Mouse (Mus musculus) intestine, postnatal 0 days (tissue): ENCODE measurements around the gene Tns4. TPM values are rescaled to one million over a fixed set of nuclear protein-coding genes. Genes with fewer than 3 reads are reported as not detected.

ENCODE experiments used
- ATAC-seq: fragments of 200-750 bp; cut with Nextera tagmentation; 2 replicates; pipeline ENCODE4 v1.8.0; 2017; ENCODE audit warnings: mild to moderate bottlenecking, moderate TSS enrichment, moderate library complexity
- H3K27ac ChIP-seq: fragments of 300-500 bp; sonication (generic); 2 replicates; pipeline ENCODE4 v1.5.1; 2014; ENCODE audit warnings: mild to moderate bottlenecking, low read depth, low read length, moderate library complexity
- H3K27me3 ChIP-seq: fragments of 300-500 bp; sonication (generic); replicated peaks from 2 replicates; pipeline ENCODE4 v1.6.1; 2014; ENCODE audit warnings: low read length, mixed read lengths; ENCODE audit not compliant: control insufficient read depth, insufficient read depth
- H3K36me3 ChIP-seq: fragments of 300-500 bp; sonication (generic); 2 replicates; pipeline ENCODE4 v1.6.1; 2014; ENCODE audit warnings: mild to moderate bottlenecking, moderate library complexity; ENCODE audit not compliant: control insufficient read depth, insufficient read depth
- H3K4me1 ChIP-seq: fragments of 300-500 bp; sonication (generic); replicated peaks from 2 replicates; pipeline ENCODE4 v1.6.1; 2014; ENCODE audit warnings: antibody characterized with exemption, low read length, mixed read lengths; ENCODE audit not compliant: control insufficient read depth, insufficient read depth
- H3K4me2 ChIP-seq: fragments of 300-500 bp; sonication (generic); replicated peaks from 2 replicates; pipeline ENCODE4 v1.6.1; 2014; ENCODE audit warnings: low read depth, mild to moderate bottlenecking, moderate library complexity
- H3K4me3 ChIP-seq: fragments of 300-500 bp; sonication (generic); 2 replicates; pipeline ENCODE4 v1.5.1; 2014; ENCODE audit warnings: low read depth, low read length
- H3K9ac ChIP-seq: fragments of 300-500 bp; sonication (generic); 2 replicates; pipeline ENCODE4 v1.6.1; 2014; ENCODE audit warnings: mild to moderate bottlenecking, low read depth, low read length
- H3K9me3 ChIP-seq: fragments of 300-500 bp; sonication (generic); 2 replicates; pipeline ENCODE4 v1.6.1; 2016; ENCODE audit warnings: mixed run types; ENCODE audit not compliant: control insufficient read depth
- CTCF ChIP-seq: sonication (generic); IDR thresholded peaks from 2 replicates; pipeline ENCODE4 v1.5.1; 2016; ENCODE audit warnings: low read depth, mild to moderate bottlenecking, control low read depth, antibody characterized with exemption, moderate library complexity
- WGBS: fragments of 180-500 bp; shearing (Covaris S2); extraction: QIAGEN DNeasy Blood & Tissue Kit; methylation state at CpG from one replicate; pipeline ENCODE4 v1.1.7; 2014; 5-methylcytosine and 5-hydroxymethylcytosine counted together
- polyA plus RNA-seq: library from polyadenylated mRNA; unstranded; fragments of >200 nt; fragmentation: Nextera tagmentation; extraction: Ambion mirVana; gene quantifications from 2 replicates; pipeline ENCODE4 v1.2.1, GENCODE M21; 2015

Tns4 gene
- polyA plus RNA-seq, 1 experiment from 2014 or later = 0.53 TPM

DNA sequence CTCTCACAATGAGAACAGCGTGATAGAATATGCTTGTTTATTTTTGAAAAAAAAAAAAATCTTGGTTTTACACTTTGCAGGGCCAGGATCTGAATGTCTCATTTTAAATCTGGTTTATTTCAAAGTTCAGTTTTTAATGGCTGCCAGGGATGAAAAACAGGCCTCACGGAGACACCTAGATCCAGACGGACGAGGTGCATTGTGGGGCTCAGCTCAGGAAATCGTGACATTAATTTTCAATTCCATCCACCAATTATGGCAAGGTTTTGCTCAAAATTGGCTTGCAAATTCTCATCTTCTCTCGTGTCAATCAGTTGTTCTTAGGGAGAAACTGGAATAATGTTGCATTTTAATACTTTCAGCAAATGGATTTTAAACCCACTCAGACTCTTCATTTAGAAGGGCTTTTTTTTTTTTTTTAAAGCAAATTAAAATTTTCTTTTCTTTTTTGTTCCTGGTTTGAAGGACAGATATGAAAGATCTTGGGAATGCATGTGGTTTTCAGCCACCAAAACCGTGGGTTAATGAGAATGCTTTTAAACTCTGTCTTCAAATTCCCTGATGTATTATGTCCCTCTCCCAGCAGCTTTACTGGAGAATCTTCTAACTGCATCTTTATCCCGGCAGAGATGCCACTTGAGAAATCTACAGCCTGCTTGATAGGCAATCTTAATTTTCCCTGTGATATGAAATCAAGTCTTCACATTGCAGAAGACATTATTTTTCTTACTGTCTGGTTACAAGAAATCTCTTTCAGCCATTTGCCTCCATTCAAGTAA lies 8.1 kb upstream of the Tns4 start:
- H3K36me3 ChIP-seq = no peaks in the 10 kb centered on the region
- no peak overlapping the region for H3K9ac ChIP-seq
- no peaks in the 10 kb centered on the region for H3K4me1 ChIP-seq
- H3K9me3 ChIP-seq = no peaks in the 10 kb centered on the region
- no peaks in the 10 kb centered on the region for H3K27me3 ChIP-seq
- no peak for ATAC-seq
- no peak overlapping the region for H3K27ac ChIP-seq
- WGBS = 71% methylated on average over 8 of the region's 8 CpGs
- no peak for TF ChIP-seq CTCF
- H3K4me2 ChIP-seq = no peak overlapping the region
- no peak overlapping the region for H3K4me3 ChIP-seq

DNA sequence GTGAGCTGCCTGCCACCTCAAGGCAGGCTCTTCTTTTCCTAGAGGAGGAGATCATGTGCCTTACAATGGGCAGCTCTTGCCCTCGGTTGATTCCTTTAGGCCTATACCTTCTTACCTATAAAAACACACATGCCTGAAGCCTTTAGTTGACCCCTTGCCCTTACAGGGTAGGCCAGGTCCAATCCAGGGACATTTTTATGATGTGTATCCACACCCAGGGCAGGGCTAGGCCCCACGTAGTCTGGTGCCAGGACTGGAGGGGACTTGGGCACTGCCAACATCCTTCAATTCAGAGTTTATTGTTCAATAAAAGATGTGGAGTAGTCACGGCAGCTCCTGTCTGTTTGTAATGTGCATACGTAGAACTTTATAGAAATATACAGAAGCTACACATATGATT lies 7.3 kb upstream of the Tns4 start:
- no peak for TF ChIP-seq CTCF
- no peak overlapping the region for H3K4me3 ChIP-seq
- no peaks in the 10 kb centered on the region for H3K9me3 ChIP-seq
- H3K27ac ChIP-seq = no peak overlapping the region
- no peak overlapping the region for H3K4me2 ChIP-seq
- no peaks in the 10 kb centered on the region for H3K27me3 ChIP-seq
- 42% methylated on average over 4 of the region's 4 CpGs for WGBS
- H3K36me3 ChIP-seq = no peaks in the 10 kb centered on the region
- ATAC-seq = peak; percentile 59
- H3K9ac ChIP-seq = no peak overlapping the region
- H3K4me1 ChIP-seq = no peaks in the 10 kb centered on the region

DNA sequence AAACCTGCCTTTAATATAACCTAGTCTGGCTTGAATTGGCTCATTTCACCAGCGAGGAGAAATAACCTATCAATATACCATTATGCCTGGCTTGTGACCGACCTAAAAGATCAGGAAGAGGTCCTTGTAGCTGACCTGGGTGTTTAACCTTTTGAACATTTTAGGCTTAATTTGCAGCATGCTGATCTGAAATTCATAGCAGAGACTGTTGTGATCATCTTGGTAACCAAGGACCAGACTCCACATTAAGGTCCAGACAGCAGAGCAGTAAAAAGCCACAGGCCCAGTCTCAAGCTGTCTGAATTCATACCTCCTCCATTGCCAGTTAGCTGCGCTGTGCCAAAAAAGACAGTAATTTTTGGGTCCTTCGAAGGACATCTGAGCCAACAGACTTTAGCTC lies 6.7 kb upstream of the Tns4 start:
- H3K27me3 ChIP-seq = no peaks in the 10 kb centered on the region
- ATAC-seq = no peak
- no peak overlapping the region for H3K4me3 ChIP-seq
- no peak overlapping the region for H3K9ac ChIP-seq
- no peak overlapping the region for H3K27ac ChIP-seq
- no peaks in the 10 kb centered on the region for H3K4me1 ChIP-seq
- no peak for TF ChIP-seq CTCF
- no peaks in the 10 kb centered on the region for H3K36me3 ChIP-seq
- no peaks in the 10 kb centered on the region for H3K9me3 ChIP-seq
- whole genome bisulfite sequencing = 77% methylated on average over 4 of the region's 4 CpGs
- H3K4me2 ChIP-seq = no peak overlapping the region

DNA sequence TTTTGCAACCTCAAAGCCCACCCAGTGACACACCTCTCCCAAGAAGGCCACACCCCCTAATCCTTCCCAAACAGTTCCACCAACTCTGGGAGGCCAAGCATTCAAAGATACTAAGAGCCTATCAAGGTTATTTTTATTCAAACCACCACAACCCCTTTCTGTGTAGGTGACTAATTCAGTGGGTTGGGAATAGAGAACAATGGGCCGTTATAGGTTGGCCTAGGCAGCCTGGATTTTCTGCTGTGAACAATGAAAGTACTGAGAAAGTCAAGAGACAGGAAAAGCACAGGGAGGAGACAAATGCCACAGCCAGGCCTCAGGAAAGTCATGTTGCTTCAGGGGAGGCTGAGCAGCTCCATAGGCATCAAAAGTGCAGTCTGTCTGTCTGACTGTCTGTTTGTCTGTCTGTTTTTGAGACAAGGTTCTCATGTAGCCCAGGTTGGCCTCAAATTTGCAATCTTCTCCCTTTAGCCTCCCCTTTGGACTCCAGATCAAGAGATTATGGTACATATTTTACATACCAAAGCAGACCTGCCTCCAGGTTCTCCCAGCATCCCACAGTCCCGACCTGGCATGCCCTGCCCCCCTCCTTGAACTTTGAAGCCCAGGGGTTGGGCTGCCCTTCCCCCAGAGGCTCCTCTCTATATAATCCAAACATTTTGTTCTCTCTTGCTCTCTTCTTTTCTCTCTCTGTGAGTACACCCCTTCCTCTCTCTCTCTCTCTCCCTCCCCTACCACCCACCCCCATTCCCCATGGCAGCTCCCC lies 6.0 kb upstream of the Tns4 start:
- no peaks in the 10 kb centered on the region for H3K9me3 ChIP-seq
- no peak overlapping the region for H3K9ac ChIP-seq
- no peak overlapping the region for H3K4me2 ChIP-seq
- H3K4me3 ChIP-seq = no peak overlapping the region
- no peak for TF ChIP-seq CTCF
- no peak for ATAC-seq
- WGBS = 63% methylated on average over 2 of the region's 2 CpGs
- H3K4me1 ChIP-seq = no peaks in the 10 kb centered on the region
- no peak overlapping the region for H3K27ac ChIP-seq
- no peaks in the 10 kb centered on the region for H3K27me3 ChIP-seq
- no peaks in the 10 kb centered on the region for H3K36me3 ChIP-seq

DNA sequence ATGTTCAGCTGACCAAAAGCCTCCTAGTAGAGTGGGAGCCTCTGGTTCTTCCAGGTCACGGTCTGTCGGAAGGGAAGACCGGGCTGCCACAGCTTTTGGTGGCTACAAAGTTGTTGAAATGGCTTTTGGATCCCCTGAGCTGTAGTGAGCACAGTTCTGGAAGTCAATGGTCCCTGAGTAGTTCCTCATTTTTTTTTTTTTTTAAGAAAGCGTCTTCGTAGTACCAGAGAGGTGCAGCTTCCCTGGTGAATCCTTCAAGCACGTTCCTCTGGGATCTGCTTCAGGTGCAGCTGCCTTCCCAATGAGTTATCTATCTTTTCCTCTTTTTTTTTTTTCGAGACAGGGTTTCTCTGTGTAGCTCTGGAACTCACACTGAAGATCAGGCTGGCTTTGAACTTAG lies 4.6 kb upstream of the Tns4 start:
- Histone ChIP-seq H3K27me3 (no peaks in the 10 kb centered on the region), H3K4me3 (no peak overlapping the region), H3K9ac (no peak overlapping the region), H3K36me3 (no peaks in the 10 kb centered on the region), H3K27ac (no peak overlapping the region), H3K4me1 (no peaks in the 10 kb centered on the region), H3K9me3 (no peaks in the 10 kb centered on the region), H3K4me2 (no peak overlapping the region)
- WGBS = 87% methylated on average over 7 of the region's 7 CpGs
- no peak for ATAC-seq
- TF ChIP-seq CTCF = no peak

DNA sequence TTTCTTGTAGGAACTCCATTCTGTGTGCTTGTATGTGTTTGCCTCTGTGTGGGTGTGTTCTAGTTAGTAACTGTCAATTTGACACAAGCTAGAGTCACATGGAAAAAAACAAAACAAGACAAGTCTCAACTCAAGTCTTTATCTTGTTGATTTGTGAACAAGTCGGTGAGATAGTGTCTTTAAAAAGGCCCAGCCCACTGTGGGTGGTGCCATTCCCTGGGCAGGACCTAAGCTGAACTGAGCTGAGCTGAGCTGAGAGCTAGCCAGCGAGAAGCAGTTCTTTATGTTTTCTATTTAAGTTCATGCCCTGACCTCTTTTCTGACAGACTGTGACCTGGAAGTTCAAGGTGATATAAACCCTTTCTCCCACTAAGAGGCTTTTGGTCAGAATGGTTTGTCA lies 2.6 kb upstream of the Tns4 start:
- no peak overlapping the region for H3K9ac ChIP-seq
- no peak overlapping the region for H3K4me3 ChIP-seq
- no peaks in the 10 kb centered on the region for H3K4me1 ChIP-seq
- no peak overlapping the region for H3K4me2 ChIP-seq
- H3K9me3 ChIP-seq = no peaks in the 10 kb centered on the region
- ATAC-seq = no peak
- H3K27ac ChIP-seq = no peak overlapping the region
- no peak for TF ChIP-seq CTCF
- H3K27me3 ChIP-seq = no peaks in the 10 kb centered on the region
- no peaks in the 10 kb centered on the region for H3K36me3 ChIP-seq
- 46% methylated on average over 2 of the region's 2 CpGs for WGBS
